Mouse (Mus musculus) intestine, embryonic 15.5 days (tissue): Measurements from ENCODE around the gene 9130230L23Rik. TPM values are rescaled to one million over a fixed set of nuclear protein-coding genes. Genes with fewer than 3 reads are reported as not detected.
A peak's percentile ranks its signal among the peaks of the same experiment; 100 is the strongest.

Experiments
- ATAC-seq: fragments of 200-750 bp; cut with Nextera tagmentation; 2 replicates; pipeline ENCODE4 v1.8.0; 2017; ENCODE audit warnings: moderate TSS enrichment, moderate library complexity
- H3K27ac ChIP-seq: fragments of 300-500 bp; sonication (generic); 2 replicates; pipeline ENCODE4 v1.5.1; 2015; ENCODE audit warnings: mild to moderate bottlenecking, inconsistent platforms
- H3K27me3 ChIP-seq: fragments of 300-500 bp; sonication (generic); replicated peaks from 2 replicates; pipeline ENCODE4 v1.6.1; 2015; ENCODE audit warnings: inconsistent platforms
- H3K36me3 ChIP-seq: fragments of 300-500 bp; sonication (generic); 2 replicates; pipeline ENCODE4 v1.6.1; 2015; ENCODE audit warnings: inconsistent platforms
- H3K4me1 ChIP-seq: fragments of 300-500 bp; sonication (generic); replicated peaks from 2 replicates; pipeline ENCODE4 v1.6.1; 2015; ENCODE audit warnings: inconsistent platforms
- H3K4me2 ChIP-seq: fragments of 300-500 bp; sonication (generic); replicated peaks from 2 replicates; pipeline ENCODE4 v1.6.1; 2015; ENCODE audit warnings: mild to moderate bottlenecking, inconsistent platforms
- H3K4me3 ChIP-seq: fragments of 300-500 bp; sonication (generic); replicated peaks from 2 replicates; pipeline ENCODE4 v1.5.1; 2015; ENCODE audit warnings: inconsistent platforms
- H3K9ac ChIP-seq: fragments of 300-500 bp; sonication (generic); 2 replicates; pipeline ENCODE4 v1.6.1; 2015; ENCODE audit warnings: inconsistent platforms
- H3K9me3 ChIP-seq: fragments of 300-500 bp; sonication (generic); 2 replicates; pipeline ENCODE4 v1.6.1; 2016; ENCODE audit warnings: inconsistent platforms
- WGBS: fragments of 180-500 bp; shearing (Covaris S2); methylation state at CpG from one replicate; pipeline ENCODE4 v1.1.7; 2015; 5-methylcytosine and 5-hydroxymethylcytosine counted together
- polyA plus RNA-seq: library from polyadenylated mRNA; unstranded; fragments of >200 nt; fragmentation: Nextera tagmentation; extraction: Ambion mirVana; gene quantifications from 2 replicates; pipeline ENCODE4 v1.2.1, GENCODE M21; 2015

The 9130230L23Rik gene
- polyA plus RNA-seq: 1.6 and 2.4 TPM in 2 replicates

GRCm38 (mm10) chr5:66004134-66004925 lies at the start of gene 9130230L23Rik:
TSS of gene 9130230L23Rik (minus strand) at chr5:66004285.
- no peaks in the 10 kb centered on the region for H3K27me3 ChIP-seq
- peak within 1 kb of the TSS; percentile 40 for H3K4me2 ChIP-seq
- H3K9ac ChIP-seq: no peak within 1 kb of the TSS
- ATAC-seq: peak; percentile 89
- H3K9me3 ChIP-seq: no peaks in the 10 kb centered on the region
- 50% methylated on average over 14 of the region's 14 CpGs for WGBS
- no peaks in the 10 kb centered on the region for H3K36me3 ChIP-seq
- H3K4me1 ChIP-seq: peaks cover 5% of the 10 kb centered on the region; the same call in 1 of the 2 replicates
- peak within 1 kb of the TSS; percentile 85 for H3K27ac ChIP-seq
- no peak within 1 kb of the TSS for H3K4me3 ChIP-seq

- H3K27ac ChIP-seq: peak overlapping the region; percentile 82
- ATAC-seq: peak; percentile 92
Measured at GRCm38 (mm10) chr5:66052777-66053548, 48.9 kb upstream of the 9130230L23Rik start.

GRCm38 (mm10) chr5:66050841-66051240 lies 46.8 kb upstream of the 9130230L23Rik start:
- H3K4me2 ChIP-seq: no peak overlapping the region
- no peaks in the 10 kb centered on the region for H3K27me3 ChIP-seq
- no peak overlapping the region for H3K9ac ChIP-seq
- H3K4me1 ChIP-seq: peaks cover 2% of the 10 kb centered on the region; the same call in 1 of the 2 replicates
- ATAC-seq: no peak
- no peak overlapping the region for H3K4me3 ChIP-seq
- no peaks in the 10 kb centered on the region for H3K36me3 ChIP-seq
- WGBS: 68% methylated on average over 5 of the region's 5 CpGs
- no peaks in the 10 kb centered on the region for H3K9me3 ChIP-seq
- no peak overlapping the region for H3K27ac ChIP-seq

More at GRCm38 (mm10) chr5:66052777-66053548, 48.9 kb upstream of the 9130230L23Rik start:
- 59% methylated on average over 20 of the region's 20 CpGs for WGBS
- Histone ChIP-seq H3K4me2 (peak overlapping the region; percentile 27), H3K4me3 (peak overlapping the region; percentile 32), H3K27me3 (no peaks in the 10 kb centered on the region), H3K9me3 (no peaks in the 10 kb centered on the region), H3K36me3 (no peaks in the 10 kb centered on the region), H3K9ac (no peak overlapping the region; the same call in 1 of the 2 replicates), H3K4me1 (no peaks in the 10 kb centered on the region)

GRCm38 (mm10) chr5:66046356-66046755 lies 42.3 kb upstream of the 9130230L23Rik start:
- WGBS: 53% methylated on average over 3 of the region's 3 CpGs

GRCm38 (mm10) chr5:66043897-66044296 lies 39.8 kb upstream of the 9130230L23Rik start:
- Histone ChIP-seq H3K9ac (no peak overlapping the region), H3K36me3 (no peaks in the 10 kb centered on the region), H3K4me2 (peak overlapping the region; percentile 33), H3K27me3 (no peaks in the 10 kb centered on the region), H3K4me3 (no peak overlapping the region), H3K9me3 (no peaks in the 10 kb centered on the region), H3K27ac (peak overlapping the region; percentile 73), H3K4me1 (peaks cover 4% of the 10 kb centered on the region; the same call in 1 of the 2 replicates)
- peak; percentile 80 for ATAC-seq
- 53% methylated on average over 3 of the region's 3 CpGs for WGBS

More at GRCm38 (mm10) chr5:66046356-66046755, 42.3 kb upstream of the 9130230L23Rik start:
- Histone ChIP-seq H3K27me3 (no peaks in the 10 kb centered on the region), H3K27ac (0 out of 2 replicates have a peak overlapping the region, but pooled peaks have one; percentile 11), H3K36me3 (no peaks in the 10 kb centered on the region), H3K4me1 (peaks cover 4% of the 10 kb centered on the region; the same call in 1 of the 2 replicates), H3K9me3 (no peaks in the 10 kb centered on the region), H3K9ac (no peak overlapping the region), H3K4me2 (0 out of 2 replicates have a peak overlapping the region, but pooled peaks have one; percentile 17), H3K4me3 (no peak overlapping the region)
- peak; percentile 32 for ATAC-seq

GRCm38 (mm10) chr5:66042651-66043340 lies 38.7 kb upstream of the 9130230L23Rik start:
- Histone ChIP-seq H3K36me3 (no peaks in the 10 kb centered on the region), H3K9me3 (no peaks in the 10 kb centered on the region), H3K27me3 (no peaks in the 10 kb centered on the region), H3K4me3 (no peak overlapping the region), H3K4me1 (peaks cover 4% of the 10 kb centered on the region; the same call in 1 of the 2 replicates), H3K9ac (no peak overlapping the region), H3K27ac (peak overlapping the region; percentile 73), H3K4me2 (peak overlapping the region; percentile 33)
- 52% methylated on average over 10 of the region's 10 CpGs for WGBS
- peak; percentile 75 for ATAC-seq

GRCm38 (mm10) chr5:66040744-66041279 lies 36.7 kb upstream of the 9130230L23Rik start:
- Histone ChIP-seq H3K27ac (no peak overlapping the region), H3K27me3 (no peaks in the 10 kb centered on the region), H3K4me2 (no peak overlapping the region), H3K9me3 (no peaks in the 10 kb centered on the region), H3K4me3 (no peak overlapping the region), H3K4me1 (peaks cover 11% of the 10 kb centered on the region; the same call in 1 of the 2 replicates), H3K9ac (no peak overlapping the region), H3K36me3 (no peaks in the 10 kb centered on the region)
- no peak for ATAC-seq
- 68% methylated on average over 7 of the region's 7 CpGs for WGBS

GRCm38 (mm10) chr5:66039813-66040212 lies 35.7 kb upstream of the 9130230L23Rik start:
- Histone ChIP-seq H3K4me3 (no peak overlapping the region), H3K36me3 (no peaks in the 10 kb centered on the region), H3K27ac (no peak overlapping the region), H3K27me3 (no peaks in the 10 kb centered on the region), H3K9me3 (no peaks in the 10 kb centered on the region), H3K4me1 (0 out of 2 replicates have a peak, but pooled peaks cover 9% of the 10 kb centered on the region), H3K9ac (no peak overlapping the region), H3K4me2 (no peak overlapping the region)
- 70% methylated on average over 2 of the region's 2 CpGs for WGBS
- no peak for ATAC-seq

- ATAC-seq: no peak
- WGBS: 63% methylated on average over 6 of the region's 6 CpGs
- H3K4me1 ChIP-seq: 0 out of 2 replicates have a peak, but pooled peaks cover 12% of the 10 kb centered on the region
- H3K4me3 ChIP-seq: no peak overlapping the region
- no peaks in the 10 kb centered on the region for H3K36me3 ChIP-seq
- 0 out of 2 replicates have a peak overlapping the region, but pooled peaks have one; percentile 15 for H3K27ac ChIP-seq
- H3K4me2 ChIP-seq: no peak overlapping the region
- no peaks in the 10 kb centered on the region for H3K9me3 ChIP-seq
- H3K27me3 ChIP-seq: no peaks in the 10 kb centered on the region
- no peak overlapping the region for H3K9ac ChIP-seq
Measured at GRCm38 (mm10) chr5:66037066-66037465, 33.0 kb upstream of the 9130230L23Rik start.

- no peak for ATAC-seq
- Histone ChIP-seq H3K4me3 (no peak overlapping the region), H3K9me3 (no peaks in the 10 kb centered on the region), H3K27ac (peak overlapping the region; percentile 15; the same call in 1 of the 2 replicates), H3K27me3 (no peaks in the 10 kb centered on the region), H3K4me1 (0 out of 2 replicates have a peak, but pooled peaks cover 12% of the 10 kb centered on the region), H3K36me3 (no peaks in the 10 kb centered on the region), H3K4me2 (no peak overlapping the region), H3K9ac (no peak overlapping the region)
- 40% methylated on average over 7 of the region's 7 CpGs for WGBS
Measured at GRCm38 (mm10) chr5:66036440-66037054, 32.5 kb upstream of the 9130230L23Rik start.
